Mouse (Mus musculus): ENCODE results near the gene Auts2.

DNA sequence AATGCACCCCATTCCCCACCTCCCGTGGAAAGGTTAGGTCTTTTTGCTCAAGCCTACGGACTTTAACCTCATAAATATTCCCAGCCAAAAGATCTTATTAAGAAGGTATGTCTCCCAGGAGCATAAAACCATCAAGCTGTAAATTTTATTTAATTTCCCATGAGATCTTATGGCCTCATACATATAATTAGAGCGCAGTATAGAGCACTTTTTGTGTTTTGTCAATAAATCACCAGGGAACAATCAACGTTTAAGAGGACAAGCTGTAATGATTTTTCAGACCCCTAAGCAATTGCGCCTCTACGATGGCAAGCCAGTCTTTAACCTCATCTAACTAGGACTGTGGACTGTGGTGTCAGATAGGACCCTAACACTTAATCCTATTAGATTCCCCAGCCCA, 820.4 kb downstream of the Auts2 start:
- TF ChIP-seq POLR2A (IDR thresholded peaks at IDR 0.05; ENCODE audit: low read depth, low read length) (no peak), CTCF (conservative IDR thresholded peaks at IDR 0.05; ENCODE audit: insufficient read depth, insufficient read length, low read depth, low read length) (no peak)

Measured in kidney, adult 2 months (tissue).